Mouse (Mus musculus) embryonic fibroblast, embryonic 13.5 days (primary cell): ENCODE measurements around the gene Ptprd. TPM values are rescaled to one million over a fixed set of nuclear protein-coding genes. Genes with fewer than 3 reads are reported as not detected.

ENCODE experiments used
- H3K27ac ChIP-seq: 2 replicates; pipeline ENCODE4 v1.5.1; 2012; ENCODE audit warnings: low read length, control low read depth, inconsistent platforms; ENCODE audit not compliant: insufficient read depth
- H3K4me1 ChIP-seq: 2 replicates; pipeline ENCODE4 v1.6.1; 2011; ENCODE audit warnings: low read length; ENCODE audit not compliant: control insufficient read depth, insufficient read depth
- H3K4me3 ChIP-seq: 2 replicates; pipeline ENCODE4 v1.5.1; 2011; ENCODE audit warnings: mild to moderate bottlenecking, control low read depth, low read length; ENCODE audit not compliant: insufficient read depth
- CTCF ChIP-seq: IDR thresholded peaks from 2 replicates; pipeline ENCODE4 v1.5.1; 2011; ENCODE audit warnings: mild to moderate bottlenecking, control low read depth, low read length, moderate library complexity, borderline replicate concordance; ENCODE audit not compliant: insufficient read depth
- POLR2A ChIP-seq: IDR thresholded peaks from 2 replicates; pipeline ENCODE4 v1.6.1; 2011; ENCODE audit warnings: low read depth, mild to moderate bottlenecking, control low read depth, low read length, moderate library complexity
- polyA plus RNA-seq: library from polyadenylated mRNA; stranded (reverse); fragments of >200 nt; gene quantifications from 2 replicates; pipeline ENCODE4 v1.2.4, GENCODE M21; 2011; ENCODE audit warnings: low read depth; ENCODE audit not compliant: missing spikeins, insufficient read length

Gene Ptprd
- polyA plus RNA-seq: 13.6 and 39.3 TPM in 2 replicates

DNA sequence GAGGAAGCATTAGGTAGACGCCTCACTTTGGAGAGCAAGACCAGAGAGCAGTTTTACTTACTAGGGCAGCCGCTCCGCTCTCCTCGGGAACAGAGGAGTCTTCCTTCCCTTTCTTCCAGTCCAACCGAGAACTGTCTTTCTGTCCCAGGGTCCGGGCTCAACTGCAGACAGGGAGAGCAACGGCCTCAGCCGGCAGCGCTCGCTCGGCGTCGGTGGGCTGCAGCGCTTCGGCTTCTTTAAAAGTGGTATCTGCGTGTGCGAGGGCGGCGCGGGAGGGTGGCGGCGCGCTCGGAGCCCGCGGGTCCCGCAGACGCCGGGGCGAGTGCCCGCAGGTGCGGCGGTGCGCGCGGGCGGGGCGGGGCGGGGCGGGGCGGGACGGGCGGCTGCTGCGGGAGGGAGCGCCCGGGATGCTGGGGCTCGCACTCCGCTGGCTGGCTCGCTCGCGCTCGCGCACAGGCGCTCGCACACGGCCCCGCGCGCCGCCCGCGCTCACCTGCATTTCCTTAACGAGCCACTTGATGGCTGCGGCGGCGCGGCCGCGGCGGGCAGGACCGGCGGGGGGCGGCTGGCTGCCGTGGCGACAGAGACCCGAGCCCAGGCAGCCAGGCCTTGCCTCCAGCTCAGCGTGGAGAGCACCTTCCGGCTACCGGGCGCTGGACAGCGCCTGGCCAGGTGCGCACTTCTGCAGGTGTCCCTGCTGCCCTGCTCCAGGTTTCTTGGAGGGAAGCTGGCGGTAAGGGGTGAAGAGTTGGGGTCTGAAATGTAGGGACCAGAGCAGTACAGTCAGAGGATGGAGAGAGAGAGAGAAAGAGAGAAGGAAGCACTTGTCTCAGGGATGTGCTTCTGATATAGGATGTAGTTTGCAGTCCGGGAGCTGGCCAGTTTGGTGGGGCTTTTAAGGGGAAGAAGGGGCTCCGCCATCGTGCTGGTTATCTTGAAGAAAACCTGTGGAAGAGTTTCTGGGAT lies at the start of gene Ptprd:
Gene Ptprd, minus strand, starts transcription at position 433 of the 966 bp plus-strand sequence.
- TF ChIP-seq CTCF (no peak), POLR2A (no peak)

GRCm38 (mm10) chr4:78235820-78236219 lies 24.1 kb upstream of the Ptprd start:
- Histone ChIP-seq H3K4me3 (no peak overlapping the region), H3K27ac (0 out of 2 replicates have a peak overlapping the region, but pooled peaks have one; percentile 28), H3K4me1 (peaks cover 4% of the 10 kb centered on the region; the same call in 1 of the 2 replicates)
- TF ChIP-seq POLR2A (no peak), CTCF (no peak)

More for the DNA sequence above, at the start of gene Ptprd:
- Histone ChIP-seq H3K4me1 (no peaks in the 10 kb centered on the region), H3K4me3 (peak within 1 kb of the TSS; percentile 39), H3K27ac (no peak within 1 kb of the TSS)

- Histone ChIP-seq H3K27ac (no peak overlapping the region; the same call in 1 of the 2 replicates), H3K4me3 (no peak overlapping the region), H3K4me1 (peaks cover 4% of the 10 kb centered on the region; the same call in 1 of the 2 replicates)
- TF ChIP-seq POLR2A: no peak
- no peak for TF ChIP-seq CTCF
Measured at GRCm38 (mm10) chr4:78235316-78235715, 23.6 kb upstream of the Ptprd start.

DNA sequence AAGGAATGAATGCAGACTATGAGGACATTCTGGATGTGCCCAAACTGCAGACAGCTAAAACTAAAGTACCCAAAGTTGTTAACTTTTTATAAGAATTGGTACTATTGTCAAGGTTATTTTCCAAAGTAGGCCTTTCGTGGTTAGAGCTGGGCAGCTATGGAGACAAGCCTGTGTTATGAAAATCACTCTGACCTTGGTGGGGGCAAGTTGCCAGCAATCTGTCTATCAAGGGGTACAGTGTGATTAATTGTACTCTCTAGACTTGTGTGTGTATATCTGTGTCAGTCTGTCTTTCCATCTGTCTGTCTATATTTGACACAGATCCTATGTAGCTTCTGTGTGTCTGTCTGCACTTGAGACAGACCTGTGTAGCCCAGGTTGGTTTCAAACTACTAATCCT lies 22.9 kb upstream of the Ptprd start:
- TF ChIP-seq POLR2A (no peak), CTCF (no peak)

DNA sequence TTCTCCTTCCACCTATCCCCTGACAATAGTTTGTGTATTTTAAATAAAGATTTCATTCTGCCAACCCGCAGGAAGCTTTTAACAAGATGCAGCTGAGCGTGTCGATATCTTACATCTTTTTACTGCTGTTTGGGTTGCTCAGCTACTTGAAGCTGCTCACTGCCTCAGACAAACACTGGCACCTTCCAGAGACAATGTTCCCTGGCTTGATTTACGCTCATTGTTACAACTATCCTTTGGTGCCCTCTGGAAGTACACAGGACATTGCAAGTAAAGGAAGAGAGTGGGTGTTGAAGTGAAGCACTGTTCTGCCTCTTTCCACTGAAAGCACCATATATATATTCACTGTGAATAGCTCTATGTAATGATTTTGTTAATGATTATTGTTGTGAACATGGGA lies 2.2 kb upstream of the Ptprd start:
- no peak overlapping the region for H3K4me3 ChIP-seq
- TF ChIP-seq CTCF (no peak), POLR2A (no peak)
- no peak overlapping the region for H3K27ac ChIP-seq
- no peaks in the 10 kb centered on the region for H3K4me1 ChIP-seq

More for the DNA sequence above, 22.9 kb upstream of the Ptprd start:
- Histone ChIP-seq H3K27ac (no peak overlapping the region), H3K4me3 (no peak overlapping the region), H3K4me1 (peaks cover 4% of the 10 kb centered on the region; the same call in 1 of the 2 replicates)

- Histone ChIP-seq H3K4me3 (no peak overlapping the region), H3K27ac (no peak overlapping the region), H3K4me1 (no peaks in the 10 kb centered on the region)
- TF ChIP-seq POLR2A: no peak
- no peak for TF ChIP-seq CTCF
Measured at GRCm38 (mm10) chr4:78212941-78213340, 1.2 kb upstream of the Ptprd start.

- H3K27ac ChIP-seq: no peak overlapping the region
- TF ChIP-seq CTCF (no peak), POLR2A (no peak)
- H3K4me1 ChIP-seq: no peaks in the 10 kb centered on the region
- peak overlapping the region; percentile 26; the same call in 1 of the 2 replicates for H3K4me3 ChIP-seq
Measured at GRCm38 (mm10) chr4:78210878-78211528, 758 bp downstream of the Ptprd start.

DNA sequence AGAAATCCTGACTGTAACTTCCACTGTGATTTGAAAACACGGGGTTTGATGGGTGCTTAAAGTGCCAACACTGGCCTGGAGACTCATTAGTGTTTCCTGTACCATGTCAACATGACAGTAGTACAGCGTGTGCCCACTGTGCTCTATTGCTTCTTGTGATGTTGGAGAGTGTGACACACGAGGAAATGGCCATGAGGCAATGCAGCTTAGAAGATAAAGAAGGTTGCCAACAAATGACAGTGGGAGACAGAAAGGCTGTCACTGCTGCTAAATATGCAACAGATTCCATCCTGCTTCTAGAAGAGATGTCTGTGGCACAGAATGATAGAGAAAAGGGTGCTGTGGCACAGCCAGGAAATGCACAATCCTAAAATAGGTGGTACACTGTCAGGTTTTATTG lies 6.7 kb downstream of the Ptprd start:
- TF ChIP-seq CTCF: no peak
- no peak for TF ChIP-seq POLR2A
- no peak overlapping the region for H3K27ac ChIP-seq
- no peak overlapping the region for H3K4me3 ChIP-seq
- no peaks in the 10 kb centered on the region for H3K4me1 ChIP-seq

DNA sequence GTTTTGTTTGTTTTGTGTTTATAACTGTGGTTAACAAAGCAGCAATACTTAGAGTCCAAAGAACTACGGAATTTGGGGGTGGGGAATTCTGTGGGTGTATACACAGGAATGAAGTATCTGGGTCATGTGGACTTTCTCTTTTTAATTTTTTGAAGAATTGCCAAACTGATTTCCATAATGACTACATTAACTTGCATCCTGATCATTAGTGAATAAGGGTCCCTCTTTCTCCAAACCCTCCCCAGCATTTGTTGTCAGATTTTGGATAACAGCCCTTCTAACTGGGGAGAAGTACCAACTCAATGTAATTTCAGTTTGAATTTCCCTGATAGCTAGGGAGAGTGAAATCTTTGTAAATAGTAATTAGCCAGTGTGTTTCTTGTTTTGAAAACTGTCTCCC lies 43.3 kb downstream of the Ptprd start:
- no peak for TF ChIP-seq POLR2A
- TF ChIP-seq CTCF: no peak
- Histone ChIP-seq H3K4me1 (no peaks in the 10 kb centered on the region), H3K4me3 (no peak overlapping the region), H3K27ac (no peak overlapping the region)
